Mouse (Mus musculus): Measurements from ENCODE around the gene Ccdc13. TPM values are rescaled to one million over a fixed set of nuclear protein-coding genes. Genes with fewer than 3 reads are reported as not detected.

The Ccdc13 gene
- polyA plus RNA-seq, 1 experiment from 2014 or later: 1.5 TPM

- Histone ChIP-seq H3K4me1 (peaks cover 34% of the 10 kb centered on the region), H3K4me3 (no peak overlapping the region), H3K27me3 (no peaks in the 10 kb centered on the region), H3K4me2 (replicated peaks) (no peak overlapping the region), H3K9me3 (no peaks in the 10 kb centered on the region), H3K36me3 (peaks cover 41% of the 10 kb centered on the region), H3K27ac (no peak overlapping the region), H3K9ac (no peak overlapping the region)
- WGBS: 87% methylated on average over 3 of the region's 3 CpGs
- ATAC-seq (ENCODE audit: insufficient number of reproducible peaks, insufficient read depth, low FRiP score, low TSS enrichment): no peak
Measured at GRCm38 (mm10) chr9:121756785-121757184, 82.5 kb downstream of the Ccdc13 start.

- Histone ChIP-seq H3K9ac (no peak overlapping the region), H3K9me3 (no peaks in the 10 kb centered on the region), H3K27ac (no peak overlapping the region), H3K36me3 (peaks cover 63% of the 10 kb centered on the region), H3K4me2 (replicated peaks) (no peak overlapping the region), H3K27me3 (no peaks in the 10 kb centered on the region), H3K4me1 (peaks cover 18% of the 10 kb centered on the region), H3K4me3 (no peak overlapping the region)
- no peak for ATAC-seq (ENCODE audit: insufficient number of reproducible peaks, insufficient read depth, low FRiP score, low TSS enrichment)
- 86% methylated on average over 3 of the region's 3 CpGs for WGBS
Measured at GRCm38 (mm10) chr9:121754624-121755023, 84.6 kb downstream of the Ccdc13 start.

- 96% methylated on average over 9 of the region's 9 CpGs for WGBS
- Histone ChIP-seq H3K9me3 (no peaks in the 10 kb centered on the region), H3K27me3 (no peaks in the 10 kb centered on the region), H3K27ac (no peak overlapping the region), H3K36me3 (peaks cover 81% of the 10 kb centered on the region), H3K9ac (no peak overlapping the region), H3K4me3 (no peak overlapping the region), H3K4me1 (peaks cover 5% of the 10 kb centered on the region), H3K4me2 (replicated peaks) (no peak overlapping the region)
- ATAC-seq (ENCODE audit: insufficient number of reproducible peaks, insufficient read depth, low FRiP score, low TSS enrichment): no peak
Measured at GRCm38 (mm10) chr9:121752774-121753173, 86.5 kb downstream of the Ccdc13 start.

Other genes with a start within 250 kb of the Ccdc13 start
- gene Lyzl4, start 197.4 kb downstream of the Ccdc13 start, polyA plus RNA-seq (2016; fragmentation: Nextera tagmentation; extraction: Ambion mirVana): 0.63 TPM in 1 of 2 replicates, not detected in the other
- 0.62 and 0.73 TPM in 2 replicates for gene Vipr1, start 196.7 kb downstream of the Ccdc13 start, polyA plus RNA-seq (2016; fragmentation: Nextera tagmentation; extraction: Ambion mirVana)
- gene Sec22c, start 134.0 kb downstream of the Ccdc13 start, polyA plus RNA-seq (2016; fragmentation: Nextera tagmentation; extraction: Ambion mirVana): 16.8 and 18.0 TPM in 2 replicates
- 96.2 and 117 TPM in 2 replicates for gene Ss18l2, start 129.1 kb downstream of the Ccdc13 start, polyA plus RNA-seq (2016; fragmentation: Nextera tagmentation; extraction: Ambion mirVana)
- gene Nktr, start 120.3 kb downstream of the Ccdc13 start, polyA plus RNA-seq (2016; fragmentation: Nextera tagmentation; extraction: Ambion mirVana): 73.7 and 85.5 TPM in 2 replicates
- gene Zfp651, start 80.1 kb downstream of the Ccdc13 start, polyA plus RNA-seq (2016; fragmentation: Nextera tagmentation; extraction: Ambion mirVana): 15.4 and 20.1 TPM in 2 replicates
- 2.9 and 3.6 TPM in 2 replicates for gene Klhl40, start 61.9 kb downstream of the Ccdc13 start, polyA plus RNA-seq (2016; fragmentation: Nextera tagmentation; extraction: Ambion mirVana)
- 0.40 TPM in 1 of 2 replicates, not detected in the other for gene Hhatl, start 47.0 kb downstream of the Ccdc13 start, polyA plus RNA-seq (2016; fragmentation: Nextera tagmentation; extraction: Ambion mirVana)
- 128 and 154 TPM in 2 replicates for gene Higd1a, start 18.9 kb upstream of the Ccdc13 start, polyA plus RNA-seq (2016; fragmentation: Nextera tagmentation; extraction: Ambion mirVana)
- 0.22 and 0.27 TPM in 2 replicates for gene Ackr2, start 58.9 kb upstream of the Ccdc13 start, polyA plus RNA-seq (2016; fragmentation: Nextera tagmentation; extraction: Ambion mirVana)
- not detected in 2 replicates for gene Cyp8b1, start 76.8 kb upstream of the Ccdc13 start, polyA plus RNA-seq (2016; fragmentation: Nextera tagmentation; extraction: Ambion mirVana)
- 2.1 and 2.2 TPM in 2 replicates for gene Fam198a, start 111.5 kb upstream of the Ccdc13 start, polyA plus RNA-seq (2016; fragmentation: Nextera tagmentation; extraction: Ambion mirVana)
- 13.9 and 15.0 TPM in 2 replicates for gene Pomgnt2, start 157.6 kb upstream of the Ccdc13 start, polyA plus RNA-seq (2016; fragmentation: Nextera tagmentation; extraction: Ambion mirVana)